Mouse (Mus musculus): ENCODE results near the gene Padi4.

Padi4 gene

DNA sequence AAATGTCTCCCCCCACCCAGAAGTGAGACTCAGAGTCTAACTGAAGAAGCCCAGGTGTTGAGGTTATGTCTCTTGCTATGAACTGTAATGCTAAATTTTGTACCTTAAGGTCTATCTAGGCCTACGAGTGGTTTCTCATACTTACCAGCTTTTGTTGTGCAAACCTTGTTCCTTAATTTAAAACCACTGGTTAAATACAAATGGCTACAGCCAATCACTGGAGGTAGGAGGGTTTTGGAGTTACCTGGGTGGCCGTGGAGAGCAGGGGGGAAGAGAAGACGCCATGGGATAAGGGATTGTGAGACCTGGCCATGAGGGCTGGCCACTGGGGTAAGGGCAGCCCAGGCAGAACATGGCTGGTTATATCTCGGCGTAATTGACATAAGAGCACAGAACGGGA is 14.2 kb upstream of the Padi4 start:
- no peak for DNase-seq (ENCODE audit: low read depth, low spot score)

- DNase-seq (ENCODE audit: low read depth, low spot score), result no peak
Measured at GRCm38 (mm10) chr4:140787414-140787813, 13.4 kb upstream of the Padi4 start.

DNA sequence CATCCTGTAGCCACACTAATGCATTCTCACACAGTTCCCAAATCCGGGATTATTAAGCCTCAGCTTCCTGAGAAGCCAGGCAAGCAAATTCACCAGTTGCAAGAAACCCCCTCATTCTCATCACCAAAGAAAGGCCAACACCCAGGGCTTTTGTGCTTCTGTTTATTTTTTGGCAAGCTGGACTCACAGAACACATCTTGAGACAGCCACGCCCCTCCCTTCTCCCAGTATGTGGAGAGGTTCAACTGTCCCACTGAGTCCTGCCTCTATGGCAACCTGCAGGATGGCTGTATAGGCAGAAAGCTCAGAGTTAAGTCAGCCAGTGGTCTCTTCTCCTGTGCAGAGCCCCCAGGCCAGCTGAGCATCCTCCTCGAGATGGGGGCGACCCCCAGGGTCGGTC is 11.2 kb upstream of the Padi4 start:
- DNase-seq (ENCODE audit: low read depth, low spot score), result no peak

- peak; percentile 27 for DNase-seq (ENCODE audit: low read depth, low spot score)
Measured at GRCm38 (mm10) chr4:140784292-140784945, 10.4 kb upstream of the Padi4 start.

DNA sequence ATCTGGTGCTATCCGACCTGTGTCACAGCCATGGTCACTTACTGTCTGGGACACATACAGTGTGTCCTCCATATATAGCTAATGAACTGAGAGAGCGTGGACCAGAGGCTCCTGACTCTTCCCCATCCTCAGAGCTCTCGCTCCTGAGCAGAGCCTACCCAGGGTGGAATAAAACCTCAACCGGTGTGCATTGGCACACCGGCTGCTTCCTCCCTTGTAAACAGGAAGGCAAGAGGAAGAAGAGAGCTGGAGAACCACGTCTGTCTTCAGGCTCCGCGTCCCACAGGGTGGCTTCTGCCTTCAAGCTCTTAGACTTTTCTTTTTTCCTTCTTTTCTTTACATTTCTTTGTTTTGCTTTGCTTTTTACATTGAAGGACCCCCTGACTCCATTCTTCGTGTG is 8.8 kb upstream of the Padi4 start:
- no peak for DNase-seq (ENCODE audit: low read depth, low spot score)

- no peak for DNase-seq (ENCODE audit: low read depth, low spot score)
Measured at GRCm38 (mm10) chr4:140780507-140780906, 6.5 kb upstream of the Padi4 start.

DNA sequence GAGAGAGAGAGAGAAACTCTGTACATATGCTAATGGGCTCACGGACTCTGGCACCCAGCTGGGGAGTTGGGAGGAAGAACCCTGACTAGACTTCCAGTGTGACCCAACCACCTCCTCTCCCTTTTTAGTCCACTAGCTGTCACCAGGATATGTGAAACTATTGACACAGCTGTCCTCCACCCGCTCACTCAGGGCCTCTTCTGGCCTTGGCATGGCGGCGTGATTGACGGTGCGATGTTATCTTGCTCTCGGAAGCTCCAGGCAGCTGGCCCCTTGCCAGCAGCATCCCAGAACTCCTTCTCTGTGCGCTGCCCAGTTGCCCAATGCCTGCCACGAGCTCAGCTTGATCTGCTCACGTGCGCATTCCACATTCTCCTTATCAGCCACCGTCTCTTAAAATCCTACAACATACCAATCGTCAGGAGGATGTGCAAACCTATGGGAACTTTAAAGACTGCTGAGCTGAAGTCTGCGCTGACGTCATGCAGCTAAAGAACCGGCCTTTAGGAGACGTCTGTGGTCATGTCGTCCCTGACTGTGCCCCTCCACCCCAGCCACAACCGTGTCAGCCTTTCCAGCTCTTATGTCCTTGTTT is 5.9 kb upstream of the Padi4 start:
- no peak for DNase-seq (ENCODE audit: low read depth, low spot score)

GRCm38 (mm10) chr4:140776623-140777022 is 2.6 kb upstream of the Padi4 start:
- no peak for DNase-seq (ENCODE audit: low read depth, low spot score)

- no peak for DNase-seq (ENCODE audit: low read depth, low spot score)
Measured at GRCm38 (mm10) chr4:140775876-140776275, 1.8 kb upstream of the Padi4 start.

DNA sequence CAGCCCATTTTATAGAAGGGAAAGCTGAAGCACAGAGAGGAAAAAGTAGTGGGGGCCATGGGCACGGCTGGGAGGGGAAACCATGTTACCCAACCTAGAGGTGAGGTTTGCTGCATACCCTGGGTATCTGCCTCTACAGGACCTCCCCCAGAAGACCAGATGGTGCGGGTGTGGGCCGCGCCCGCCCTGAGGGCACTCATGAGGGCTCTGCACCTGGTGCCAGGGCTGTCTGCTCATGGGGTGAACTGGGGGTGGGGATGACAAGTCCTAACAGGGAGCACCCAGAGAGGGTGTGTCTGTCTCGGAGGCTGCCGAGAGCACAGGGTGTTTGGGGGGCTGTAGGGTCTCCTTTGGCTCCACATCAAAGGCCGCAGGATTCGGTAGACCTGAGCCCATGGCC is 857 bp upstream of the Padi4 start:
- DNase-seq (ENCODE audit: low read depth, low spot score), result peak; percentile 39

- DNase-seq (ENCODE audit: low read depth, low spot score), result no peak
Measured at GRCm38 (mm10) chr4:140771091-140771490, 2.9 kb downstream of the Padi4 start.

DNA sequence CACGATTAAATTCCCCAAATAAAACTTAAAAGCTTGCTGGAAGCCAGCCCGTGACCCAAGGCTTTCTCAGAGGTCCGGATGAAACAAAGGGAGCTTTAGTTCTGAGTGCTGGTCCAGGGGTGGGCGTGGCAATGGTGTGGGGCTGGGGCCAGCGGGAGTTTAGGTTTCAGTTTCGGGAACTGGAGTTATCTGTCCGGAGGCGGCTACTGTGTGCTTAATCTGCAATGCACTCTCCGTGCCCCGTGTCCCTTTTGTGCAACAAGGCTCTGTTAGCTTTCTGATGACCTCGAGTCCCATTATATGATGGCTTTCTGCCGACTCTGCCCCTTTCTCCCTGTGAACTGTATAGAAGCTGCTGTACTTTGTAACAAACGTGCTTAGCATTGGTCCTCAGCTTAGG is 3.6 kb downstream of the Padi4 start:
- DNase-seq (ENCODE audit: low read depth, low spot score), result no peak

DNA sequence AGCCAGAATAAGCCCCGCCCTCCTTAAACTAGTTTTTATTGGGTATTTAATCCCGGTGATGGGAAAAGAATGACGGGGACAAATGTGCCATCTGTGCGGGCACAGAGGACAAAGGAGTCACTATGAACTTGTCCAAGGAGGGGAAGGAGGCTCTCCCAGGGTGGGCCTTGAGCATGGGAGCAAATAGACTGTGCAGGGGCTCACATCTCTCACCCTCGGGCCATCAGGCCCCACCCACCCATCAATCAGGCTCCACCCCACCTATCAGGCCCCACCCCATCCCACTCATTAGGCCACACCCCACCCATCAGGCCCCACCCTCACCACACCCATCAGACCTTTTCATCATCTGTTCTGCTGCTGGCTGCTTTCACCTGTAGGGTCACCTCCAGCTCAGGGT is 5.1 kb downstream of the Padi4 start:
- DNase-seq (ENCODE audit: low read depth, low spot score), result no peak

DNA sequence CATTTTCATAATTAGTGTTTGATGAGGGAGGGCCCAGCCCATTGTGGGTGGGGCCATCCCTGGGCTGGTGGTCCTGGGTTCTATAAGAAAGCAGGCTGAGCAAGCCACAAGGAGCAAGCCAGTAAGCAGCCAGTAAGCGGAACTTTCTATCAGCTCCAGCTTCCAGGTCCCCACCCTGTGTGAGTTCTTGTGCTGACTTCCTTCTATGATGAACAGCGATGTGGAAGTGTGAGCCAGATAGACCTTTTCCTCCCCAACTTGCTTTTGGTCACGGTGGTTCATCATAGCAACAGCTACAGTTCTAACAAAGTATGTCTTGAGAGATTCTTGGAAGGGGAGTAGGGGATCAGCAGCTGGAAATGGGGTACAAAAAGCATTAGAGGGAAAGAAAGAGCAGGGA is 8.1 kb downstream of the Padi4 start:
- no peak for DNase-seq (ENCODE audit: low read depth, low spot score)

DNA sequence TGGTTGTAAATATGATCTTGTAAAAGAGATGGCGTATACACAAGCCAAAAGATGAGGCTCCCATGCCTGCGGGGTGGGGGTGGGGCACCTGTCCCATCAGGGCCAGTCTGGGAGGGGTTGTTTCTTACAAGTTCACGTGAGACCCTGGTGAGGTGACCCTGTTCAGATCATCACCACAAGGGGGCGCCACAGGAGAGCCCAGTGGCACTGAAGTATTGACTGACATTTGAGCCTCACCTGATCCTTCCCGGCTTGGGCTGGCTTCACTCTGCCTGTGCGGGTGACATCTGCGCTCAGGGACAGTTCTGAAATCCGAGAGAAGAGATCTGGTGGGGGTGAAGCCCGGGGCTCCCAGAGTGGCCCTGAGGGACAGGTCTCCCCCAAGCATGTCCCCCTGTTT is 10.9 kb downstream of the Padi4 start:
- peak; percentile 71 for DNase-seq (ENCODE audit: low read depth, low spot score)

DNA sequence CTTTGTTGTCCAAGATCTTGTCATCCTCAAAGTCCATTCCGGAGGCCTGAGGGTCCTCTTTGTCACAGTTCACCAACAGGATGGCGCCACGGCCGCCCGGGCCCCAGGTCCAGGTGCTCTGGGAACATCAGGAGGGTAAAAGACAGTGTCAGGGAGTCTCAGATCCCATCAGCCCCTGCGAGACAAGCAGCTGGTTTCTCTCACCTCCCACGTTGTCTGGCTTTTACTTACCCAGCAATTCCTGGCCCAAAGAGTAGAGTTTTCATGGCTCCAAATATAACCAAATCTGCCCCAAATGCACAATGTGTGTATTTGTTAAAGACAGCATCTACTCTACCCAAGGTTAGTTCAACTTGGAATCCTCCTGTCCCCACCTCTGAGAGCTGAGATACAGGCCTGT is 12.4 kb downstream of the Padi4 start:
- DNase-seq (ENCODE audit: low read depth, low spot score), result no peak

- no peak for DNase-seq (ENCODE audit: low read depth, low spot score)
Measured at GRCm38 (mm10) chr4:140755811-140756210, 18.2 kb downstream of the Padi4 start.

- DNase-seq (ENCODE audit: low read depth, low spot score), result no peak
Measured at GRCm38 (mm10) chr4:140753366-140753765, 20.7 kb downstream of the Padi4 start.

DNA sequence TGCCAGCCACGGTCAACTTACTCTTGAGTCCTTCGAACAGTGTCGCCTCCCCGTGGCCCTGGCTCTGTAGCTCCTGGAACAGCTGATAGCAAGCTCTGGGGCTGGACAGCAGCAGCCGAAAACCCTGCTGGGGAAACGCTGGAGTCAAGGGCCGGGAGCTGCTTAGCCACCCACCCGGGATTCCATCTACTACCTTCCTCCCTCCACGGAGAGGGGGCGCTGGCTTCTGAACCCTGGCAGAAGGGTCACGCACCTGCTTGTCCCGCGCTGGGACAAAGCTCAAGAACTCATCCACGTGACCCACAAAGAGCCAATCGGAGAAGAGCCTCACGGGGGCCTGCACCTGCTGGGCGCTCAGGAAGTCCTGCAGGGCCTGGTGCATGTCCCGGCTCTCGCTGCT is 23.7 kb downstream of the Padi4 start:
- peak; percentile 96 for DNase-seq (ENCODE audit: low read depth, low spot score)

- DNase-seq (ENCODE audit: low read depth, low spot score), result no peak
Measured at GRCm38 (mm10) chr4:140747978-140748377, 26.1 kb downstream of the Padi4 start.

GRCm38 (mm10) chr4:140744654-140745053 is 29.4 kb downstream of the Padi4 start:
- DNase-seq (ENCODE audit: low read depth, low spot score), result peak; percentile 69

GRCm38 (mm10) chr4:140743086-140743485 is 30.9 kb downstream of the Padi4 start:
- DNase-seq (ENCODE audit: low read depth, low spot score), result no peak

GRCm38 (mm10) chr4:140742543-140742942 is 31.5 kb downstream of the Padi4 start, which contains the start of gene Padi6:
TSS of gene Padi6 (minus strand) at chr4:140742643.
- no peak for DNase-seq (ENCODE audit: low read depth, low spot score)

- no peak for DNase-seq (ENCODE audit: low read depth, low spot score)
Measured at GRCm38 (mm10) chr4:140741401-140741800, 32.6 kb downstream of the Padi4 start.
